Mouse (Mus musculus): Measurements from ENCODE around the gene Bnc1. TPM values are rescaled to one million over a fixed set of nuclear protein-coding genes. Genes with fewer than 3 reads are reported as not detected.

Gene Bnc1
- polyA plus RNA-seq, 1 experiment from 2014 or later = 0.64 TPM

GRCm38 (mm10) chr7:81933061-81933600 is 59.0 kb downstream of the Bnc1 start:
- Histone ChIP-seq H3K4me2 (ENCODE audit: low read depth, low read length, severe bottlenecking) (peak overlapping the region; percentile 54), H3K27ac (ENCODE audit: low read depth, low read length) (peak overlapping the region; percentile 90), H3K9me3 (ENCODE audit: control insufficient read depth, low read length) (no peaks in the 10 kb centered on the region), H3K27me3 (ENCODE audit: control insufficient read depth, insufficient read depth, low read length) (no peaks in the 10 kb centered on the region), H3K9ac (ENCODE audit: low read length) (peak overlapping the region; percentile 97), H3K4me3 (ENCODE audit: low read depth, low read length) (peak overlapping the region; percentile 90), H3K4me1 (replicated peaks; ENCODE audit: control insufficient read depth, insufficient read depth, low read length) (peaks cover 8% of the 10 kb centered on the region; the same call in 1 of the 2 replicates), H3K36me3 (ENCODE audit: control insufficient read depth, insufficient read depth, low read length) (no peaks in the 10 kb centered on the region)
- no peak; the same call in 1 of the 2 replicates for ATAC-seq (replicated peaks; ENCODE audit: low FRiP score)
- no peak for DNase-seq (ENCODE audit: low spot score)
- 5% methylated on average over 23 of the region's 23 CpGs for WGBS

- Histone ChIP-seq H3K4me3 (ENCODE audit: low read depth, low read length) (peak overlapping the region; percentile 90), H3K4me2 (ENCODE audit: low read depth, low read length, severe bottlenecking) (peak overlapping the region; percentile 54), H3K9ac (ENCODE audit: low read length) (peak overlapping the region; percentile 97), H3K4me1 (replicated peaks; ENCODE audit: control insufficient read depth, insufficient read depth, low read length) (peaks cover 8% of the 10 kb centered on the region; the same call in 1 of the 2 replicates), H3K9me3 (ENCODE audit: control insufficient read depth, low read length) (no peaks in the 10 kb centered on the region), H3K27ac (ENCODE audit: low read depth, low read length) (no peak overlapping the region), H3K36me3 (ENCODE audit: control insufficient read depth, insufficient read depth, low read length) (no peaks in the 10 kb centered on the region), H3K27me3 (ENCODE audit: control insufficient read depth, insufficient read depth, low read length) (no peaks in the 10 kb centered on the region)
- DNase-seq (ENCODE audit: low spot score) (no peak), ATAC-seq (replicated peaks; ENCODE audit: low FRiP score) (no peak)
- WGBS = 37% methylated on average over 5 of the region's 5 CpGs
These were observed 59.5 kb downstream of the Bnc1 start for GRCm38 (mm10) chr7:81932521-81933045.

DNA sequence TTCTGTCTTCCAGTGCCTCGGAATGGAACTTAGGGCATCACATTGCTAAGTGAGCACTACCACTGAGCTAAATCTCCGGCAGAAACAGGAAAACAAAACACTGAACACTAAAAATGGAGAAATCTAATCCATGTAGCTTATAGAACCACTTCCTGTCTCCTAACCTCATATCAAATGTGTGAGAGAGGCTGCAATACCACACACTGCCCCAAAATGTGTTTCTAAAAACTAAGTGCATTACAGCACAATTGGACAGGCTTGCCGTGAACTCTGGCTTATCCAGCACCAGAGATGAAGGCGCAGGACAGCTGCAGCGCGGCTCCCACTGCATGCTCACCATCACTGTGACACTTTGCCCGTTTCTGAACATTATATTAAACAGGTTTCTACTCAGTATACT is 63.1 kb downstream of the Bnc1 start:
- WGBS = 79% methylated on average over 7 of the region's 7 CpGs

GRCm38 (mm10) chr7:81921379-81921952 is 70.6 kb downstream of the Bnc1 start:
- WGBS = 100% methylated on average over 1 of the region's 1 CpGs
- Histone ChIP-seq H3K36me3 (ENCODE audit: control insufficient read depth, insufficient read depth, low read length) (no peaks in the 10 kb centered on the region), H3K27ac (ENCODE audit: low read depth, low read length) (no peak overlapping the region), H3K4me3 (ENCODE audit: low read depth, low read length) (no peak overlapping the region), H3K9ac (ENCODE audit: low read length) (no peak overlapping the region), H3K4me1 (replicated peaks; ENCODE audit: control insufficient read depth, insufficient read depth, low read length) (no peaks in the 10 kb centered on the region), H3K27me3 (ENCODE audit: control insufficient read depth, insufficient read depth, low read length) (no peaks in the 10 kb centered on the region), H3K9me3 (ENCODE audit: control insufficient read depth, low read length) (no peaks in the 10 kb centered on the region), H3K4me2 (ENCODE audit: low read depth, low read length, severe bottlenecking) (no peak overlapping the region)
- DNase-seq (ENCODE audit: low spot score) (no peak), ATAC-seq (replicated peaks; ENCODE audit: low FRiP score) (no peak)

More for the DNA sequence above, 63.1 kb downstream of the Bnc1 start:
- ATAC-seq (replicated peaks; ENCODE audit: low FRiP score) (no peak), DNase-seq (ENCODE audit: low spot score) (no peak)
- Histone ChIP-seq H3K9me3 (ENCODE audit: control insufficient read depth, low read length) (no peaks in the 10 kb centered on the region), H3K9ac (ENCODE audit: low read length) (no peak overlapping the region), H3K4me1 (replicated peaks; ENCODE audit: control insufficient read depth, insufficient read depth, low read length) (peaks cover 6% of the 10 kb centered on the region; the same call in 1 of the 2 replicates), H3K4me3 (ENCODE audit: low read depth, low read length) (no peak overlapping the region), H3K27ac (ENCODE audit: low read depth, low read length) (no peak overlapping the region), H3K36me3 (ENCODE audit: control insufficient read depth, insufficient read depth, low read length) (no peaks in the 10 kb centered on the region), H3K27me3 (ENCODE audit: control insufficient read depth, insufficient read depth, low read length) (no peaks in the 10 kb centered on the region), H3K4me2 (ENCODE audit: low read depth, low read length, severe bottlenecking) (no peak overlapping the region)

DNA sequence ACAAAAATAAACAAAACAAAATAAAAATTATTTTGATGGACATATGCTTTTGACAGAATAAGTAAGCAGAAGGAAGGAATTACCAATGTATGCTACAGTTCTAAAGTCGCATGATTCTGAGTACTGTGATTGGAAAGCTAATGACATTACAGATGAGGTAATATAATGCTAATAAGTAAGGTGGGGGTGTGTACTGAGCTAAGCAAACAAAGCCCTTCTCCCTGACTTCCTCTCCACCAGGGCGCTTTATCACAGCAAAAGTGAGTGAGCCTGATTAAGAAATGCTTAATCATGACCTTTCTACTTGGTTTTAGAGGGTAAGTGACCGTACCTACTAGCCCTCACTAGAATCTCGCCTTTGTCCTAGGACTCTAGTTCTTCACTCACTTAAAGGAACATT is 71.8 kb downstream of the Bnc1 start:
- H3K9me3 ChIP-seq (ENCODE audit: control insufficient read depth, low read length) = no peaks in the 10 kb centered on the region
- ATAC-seq (replicated peaks; ENCODE audit: low FRiP score) = no peak
- no peak overlapping the region for H3K4me3 ChIP-seq (ENCODE audit: low read depth, low read length)
- WGBS = 83% methylated on average over 4 of the region's 4 CpGs
- DNase-seq (ENCODE audit: low spot score) = no peak
- no peaks in the 10 kb centered on the region for H3K4me1 ChIP-seq (replicated peaks; ENCODE audit: control insufficient read depth, insufficient read depth, low read length)
- H3K27ac ChIP-seq (ENCODE audit: low read depth, low read length) = no peak overlapping the region
- no peak overlapping the region for H3K9ac ChIP-seq (ENCODE audit: low read length)
- no peak overlapping the region for H3K4me2 ChIP-seq (ENCODE audit: low read depth, low read length, severe bottlenecking)
- H3K36me3 ChIP-seq (ENCODE audit: control insufficient read depth, insufficient read depth, low read length) = no peaks in the 10 kb centered on the region
- H3K27me3 ChIP-seq (ENCODE audit: control insufficient read depth, insufficient read depth, low read length) = no peaks in the 10 kb centered on the region

DNA sequence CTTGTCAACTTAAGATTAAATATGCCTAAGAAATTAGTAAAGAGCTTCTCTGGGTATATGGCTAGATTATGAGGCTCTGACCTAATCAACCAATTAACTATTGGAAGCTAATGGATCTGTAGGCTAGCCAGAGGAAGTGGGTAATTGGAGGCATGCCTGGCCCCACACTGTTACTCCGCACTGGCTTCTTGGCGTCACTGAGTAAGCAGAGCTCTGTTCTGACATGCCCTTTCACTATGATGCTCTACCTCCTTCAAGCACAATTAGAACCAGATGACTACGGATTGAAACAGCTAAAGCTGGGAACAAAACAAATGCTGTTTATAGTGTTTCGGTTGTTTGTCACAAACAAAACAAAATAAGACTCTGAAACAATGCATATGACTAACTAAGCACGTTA is 73.8 kb downstream of the Bnc1 start:
- Histone ChIP-seq H3K9ac (ENCODE audit: low read length) (no peak overlapping the region), H3K36me3 (ENCODE audit: control insufficient read depth, insufficient read depth, low read length) (no peaks in the 10 kb centered on the region), H3K4me1 (replicated peaks; ENCODE audit: control insufficient read depth, insufficient read depth, low read length) (no peaks in the 10 kb centered on the region), H3K27me3 (ENCODE audit: control insufficient read depth, insufficient read depth, low read length) (no peaks in the 10 kb centered on the region), H3K4me2 (ENCODE audit: low read depth, low read length, severe bottlenecking) (no peak overlapping the region), H3K4me3 (ENCODE audit: low read depth, low read length) (no peak overlapping the region), H3K9me3 (ENCODE audit: control insufficient read depth, low read length) (no peaks in the 10 kb centered on the region), H3K27ac (ENCODE audit: low read depth, low read length) (no peak overlapping the region)
- 63% methylated on average over 5 of the region's 5 CpGs for WGBS
- DNase-seq (ENCODE audit: low spot score) (no peak), ATAC-seq (replicated peaks; ENCODE audit: low FRiP score) (no peak)

Other genes with a start within 250 kb of the Bnc1 start
- 117 and 130 TPM in 2 replicates for gene Ramac, start 229.4 kb downstream of the Bnc1 start, polyA plus RNA-seq (2014; fragmentation: Nextera tagmentation; extraction: Ambion mirVana)
- 31.9 and 41.2 TPM in 2 replicates for gene 3110040N11Rik, start 202.8 kb downstream of the Bnc1 start, polyA plus RNA-seq (2014; fragmentation: Nextera tagmentation; extraction: Ambion mirVana)
- gene Btbd1, start 162.9 kb downstream of the Bnc1 start, polyA plus RNA-seq (2014; fragmentation: Nextera tagmentation; extraction: Ambion mirVana) = 97.6 and 102 TPM in 2 replicates
- gene Gm10160, start 136.5 kb downstream of the Bnc1 start, polyA plus RNA-seq (2014; fragmentation: Nextera tagmentation; extraction: Ambion mirVana) = not detected in 2 replicates
- 11.4 and 14.3 TPM in 2 replicates for gene Tm6sf1, start 133.3 kb downstream of the Bnc1 start, polyA plus RNA-seq (2014; fragmentation: Nextera tagmentation; extraction: Ambion mirVana)
- gene Hdgfl3, start 57.8 kb downstream of the Bnc1 start, polyA plus RNA-seq (2014; fragmentation: Nextera tagmentation; extraction: Ambion mirVana) = 43.9 and 45.7 TPM in 2 replicates
- gene Sh3gl3, start 181.5 kb upstream of the Bnc1 start, polyA plus RNA-seq (2014; fragmentation: Nextera tagmentation; extraction: Ambion mirVana) = 13.8 and 15.4 TPM in 2 replicates